Mouse (Mus musculus): ENCODE data around the gene Disp3.

The Disp3 gene

DNA sequence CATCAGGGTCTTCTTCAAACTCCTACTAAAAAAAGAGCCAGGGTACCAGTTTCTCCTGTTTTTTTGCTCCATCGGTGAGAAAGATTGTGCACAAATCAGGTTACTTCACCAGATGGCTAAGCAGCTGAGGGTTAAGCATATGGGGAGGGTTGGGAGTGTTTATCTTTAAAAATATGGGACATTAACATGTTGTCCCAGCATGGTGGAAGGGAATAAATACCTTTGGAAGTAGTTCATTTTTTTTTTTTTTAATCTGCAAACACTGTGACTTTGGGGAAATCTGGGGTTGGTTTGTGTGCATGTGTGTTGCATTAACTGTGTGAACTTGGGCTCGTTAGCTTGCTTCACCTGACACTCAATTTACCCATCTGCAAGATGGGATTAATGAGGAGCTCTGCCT lies 3.3 kb upstream of the Disp3 start:
- DNase-seq (ENCODE audit: low spot score in 2 of 2), result no peak

DNA sequence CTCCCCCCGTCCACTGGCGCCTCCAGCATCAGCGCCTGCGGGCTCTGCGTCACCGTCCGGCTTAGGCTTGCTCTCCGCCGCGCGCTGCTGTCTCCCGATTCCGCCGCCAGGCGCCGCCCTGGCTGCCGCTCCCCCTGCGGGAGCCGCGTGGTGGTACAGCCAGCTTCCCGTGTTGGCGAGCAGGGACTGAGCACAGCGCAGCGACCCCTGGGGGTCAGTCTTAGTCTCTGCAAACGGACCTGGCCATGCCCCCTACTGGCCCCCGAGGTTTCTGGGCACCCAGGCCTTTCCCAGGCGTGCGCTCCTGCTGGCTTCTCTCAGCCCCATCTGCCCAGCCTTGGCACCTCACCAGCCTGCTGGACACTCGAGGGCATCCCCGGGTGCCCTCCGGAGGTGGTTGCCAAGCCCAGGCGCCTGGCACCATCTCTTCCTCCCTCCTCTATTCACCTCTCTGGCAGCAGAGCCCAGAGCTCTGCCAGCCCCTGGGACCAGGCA lies 337 bp upstream of the Disp3 start:
- peak; percentile 56 to 75 for DNase-seq (ENCODE audit: low spot score in 2 of 2)

DNA sequence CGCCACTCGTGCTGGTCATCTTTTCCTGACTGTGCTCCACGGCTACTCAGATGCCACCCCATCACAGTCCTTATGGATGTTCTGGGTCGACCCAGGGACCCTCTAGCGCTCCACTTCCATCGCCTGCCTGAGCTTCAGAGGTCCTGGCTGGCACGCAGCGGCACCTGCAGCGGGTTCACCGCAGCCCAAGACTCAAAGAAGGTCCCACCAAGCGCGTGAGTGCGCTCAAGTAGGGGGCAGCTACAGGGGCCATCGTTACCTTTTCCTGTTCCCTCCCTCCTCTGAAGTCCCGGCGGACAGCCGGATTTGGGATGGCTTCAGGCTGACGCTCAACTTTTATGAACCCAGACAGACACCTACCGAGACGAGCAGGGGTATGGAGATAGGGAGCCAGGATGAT lies 724 bp downstream of the Disp3 start:
- DNase-seq (ENCODE audit: low spot score in 2 of 2), result no peak

DNA sequence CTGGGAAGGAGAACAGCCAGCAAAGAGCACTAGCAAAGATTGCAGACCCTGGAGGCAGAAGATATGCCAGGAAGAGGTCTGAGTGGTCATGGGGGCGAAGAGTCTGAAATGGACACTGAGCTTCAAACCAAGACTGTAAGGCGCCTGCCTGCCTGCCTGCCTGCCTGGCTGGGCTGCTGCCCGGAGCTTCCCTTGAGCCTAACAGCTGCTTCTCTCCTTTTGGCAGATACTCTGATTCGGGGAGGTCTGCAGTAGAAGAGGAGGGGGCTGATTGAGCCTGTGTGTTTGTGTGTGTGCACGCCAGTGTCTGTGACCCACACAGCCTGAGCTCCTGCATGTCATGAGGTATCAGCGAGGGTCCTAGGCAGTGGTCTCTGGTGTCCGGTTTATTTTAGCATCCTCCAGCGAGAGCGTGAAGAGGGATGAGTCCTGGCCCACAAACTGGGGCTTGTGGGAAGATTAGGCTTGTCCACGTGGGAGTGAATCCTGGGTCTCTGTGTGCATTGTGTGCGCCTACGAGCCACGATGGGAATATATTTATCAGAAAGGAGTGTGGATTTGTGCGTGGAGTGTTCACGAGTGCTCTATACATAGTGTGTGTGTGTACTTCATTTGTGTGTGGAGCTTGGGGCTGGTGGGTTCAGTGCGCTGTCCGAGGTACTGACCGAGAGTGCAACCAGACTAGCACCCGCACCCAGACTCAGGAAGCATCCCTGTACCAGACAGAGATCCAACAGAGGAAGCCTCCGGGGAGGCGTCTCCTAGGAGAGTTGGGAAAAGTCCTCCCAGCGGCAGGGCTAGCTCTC lies 1.3 kb downstream of the Disp3 start:
- DNase-seq (ENCODE audit: low spot score in 2 of 2), result peak in 1 of 2 experiments; percentile 67

DNA sequence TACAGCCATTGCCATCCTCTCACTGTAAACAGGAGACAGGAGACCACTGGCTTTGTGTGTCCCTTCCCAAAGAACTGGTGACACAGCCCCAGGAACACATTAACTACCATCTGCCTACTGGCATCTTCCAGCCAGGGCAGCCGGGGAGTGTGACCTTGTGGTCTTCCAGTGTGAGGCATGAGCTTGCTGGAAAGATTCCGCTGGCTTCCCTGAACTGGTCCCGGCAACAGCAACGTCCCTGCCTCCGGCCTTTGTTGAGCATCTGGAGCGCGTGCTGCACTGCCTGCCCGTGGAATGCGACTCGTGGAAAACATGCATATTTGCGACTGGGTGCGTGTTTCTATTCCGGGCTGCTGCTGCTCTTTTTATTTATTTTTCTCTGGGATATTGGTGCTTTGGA lies 3.5 kb downstream of the Disp3 start:
- DNase-seq (ENCODE audit: low spot score in 2 of 2), result no peak

DNA sequence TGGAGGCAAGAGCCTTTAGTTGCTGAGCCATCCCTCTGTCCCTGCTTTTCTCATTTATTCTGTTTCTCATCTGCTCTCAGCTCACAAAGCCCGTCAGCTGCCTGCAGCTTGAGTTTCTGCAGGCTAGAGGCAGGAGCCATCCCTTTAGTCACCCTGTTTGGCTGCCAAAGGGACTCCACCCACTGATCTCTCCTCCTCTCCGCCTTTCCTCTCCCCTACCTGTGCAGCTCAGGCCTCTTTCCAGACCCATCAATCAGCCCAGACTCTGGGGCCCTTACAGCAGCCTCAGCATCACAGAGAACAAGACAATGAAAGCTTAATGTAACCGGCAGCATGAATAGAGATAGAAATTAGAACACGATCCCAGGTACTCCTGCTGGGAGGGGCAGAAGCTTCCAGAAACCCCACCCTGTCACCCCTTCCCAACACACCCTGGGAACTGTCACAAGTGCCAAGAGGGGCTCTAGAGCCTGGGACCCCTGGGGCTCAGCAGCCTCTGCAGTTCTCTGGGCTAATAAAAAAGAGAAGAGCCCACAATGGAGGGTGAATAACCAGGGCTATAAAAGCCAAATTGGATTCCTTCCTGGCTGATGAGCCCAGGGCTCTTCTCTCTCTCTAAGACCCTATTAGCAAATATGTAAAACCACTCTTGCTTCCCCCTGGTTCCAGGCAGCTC lies 10.8 kb downstream of the Disp3 start:
- no peak for DNase-seq (ENCODE audit: low spot score in 2 of 2)

DNA sequence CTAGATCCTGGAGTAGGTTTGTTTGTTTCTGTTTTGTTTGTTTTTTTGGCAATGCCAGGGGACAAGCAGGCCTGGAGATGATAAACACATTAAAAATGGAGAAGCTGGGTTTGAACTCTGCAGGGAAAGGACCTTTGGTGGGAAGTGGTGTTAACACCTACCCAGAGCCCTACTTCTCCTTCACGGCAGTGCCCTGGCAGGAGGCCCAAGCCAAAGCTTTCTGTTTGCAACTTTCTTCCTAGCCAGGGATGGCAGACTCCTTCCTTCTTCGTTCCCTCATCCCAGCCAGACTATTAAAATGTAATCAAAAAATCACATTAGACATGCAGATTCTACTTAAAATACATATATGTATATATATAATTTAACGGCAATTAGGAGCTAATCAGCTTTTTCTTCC lies 13.1 kb downstream of the Disp3 start:
- no peak for DNase-seq (ENCODE audit: low spot score in 2 of 2)

DNA sequence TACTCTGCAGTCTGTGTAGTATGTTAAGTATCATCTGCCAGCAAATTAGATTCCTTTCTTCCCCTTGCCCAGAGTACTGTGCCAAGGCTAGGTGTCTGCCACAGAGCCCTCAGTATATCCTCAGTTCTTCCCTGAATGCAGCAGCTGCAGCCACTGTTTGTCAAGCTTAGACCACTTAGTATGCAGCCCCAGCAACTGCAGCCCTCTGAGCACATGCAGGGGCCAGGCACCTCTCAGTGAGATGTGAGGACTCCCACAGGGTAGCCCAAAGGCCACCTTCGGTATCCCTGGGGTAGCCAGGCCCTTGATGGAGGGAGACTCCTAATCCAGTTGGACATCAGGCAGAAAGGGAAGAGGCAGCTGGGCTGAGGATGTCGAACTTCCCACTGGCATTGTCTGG lies 14.5 kb downstream of the Disp3 start:
- no peak for DNase-seq (ENCODE audit: low spot score in 2 of 2)

DNA sequence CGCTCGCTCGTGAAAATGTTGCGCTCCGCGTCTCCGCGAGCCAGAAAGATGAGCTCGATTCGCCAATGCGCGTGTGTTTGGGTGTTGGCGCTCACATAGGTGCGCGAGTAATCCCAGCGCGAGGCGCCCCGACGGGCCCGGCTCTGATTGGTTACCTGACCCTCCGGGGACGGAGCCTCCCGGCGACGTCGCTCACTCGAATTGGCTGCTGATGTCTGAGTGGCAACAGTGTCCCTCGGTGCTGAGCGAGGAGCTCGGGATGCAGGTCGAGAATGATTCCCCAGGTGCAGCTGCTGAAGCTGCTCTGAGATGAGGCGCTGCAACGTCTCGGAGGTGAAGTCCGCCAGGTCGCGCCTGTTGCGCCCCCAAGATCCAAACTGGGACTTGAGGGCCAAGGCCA lies 16.1 kb downstream of the Disp3 start:
- DNase-seq (ENCODE audit: low spot score in 2 of 2), result no peak

DNA sequence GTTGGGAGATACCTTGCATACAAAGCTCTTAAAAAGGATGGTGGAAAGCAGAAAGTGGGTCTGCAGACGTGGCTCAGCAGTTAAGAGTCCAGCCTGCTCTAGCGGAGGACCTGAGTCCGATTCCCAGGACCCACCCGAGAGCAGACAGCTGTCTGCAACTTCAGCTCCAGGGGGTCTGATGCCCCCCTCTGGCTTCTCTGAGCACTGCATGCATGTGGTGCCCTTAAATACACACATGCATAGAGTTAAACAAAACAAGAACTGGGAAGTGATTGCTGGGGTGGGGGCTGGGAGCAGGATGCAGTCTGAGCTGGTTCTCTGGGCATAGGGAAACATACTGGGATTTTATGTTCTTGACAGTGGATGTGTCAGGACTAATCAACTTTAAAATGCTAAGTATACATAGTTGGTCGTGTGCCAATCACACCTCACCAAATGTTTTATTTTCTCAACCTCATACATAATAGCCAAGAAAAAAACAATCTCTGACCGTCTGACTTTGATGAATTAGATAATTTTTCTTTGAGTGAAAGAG lies 20.7 kb downstream of the Disp3 start:
- DNase-seq (ENCODE audit: low spot score in 2 of 2), result no peak

DNA sequence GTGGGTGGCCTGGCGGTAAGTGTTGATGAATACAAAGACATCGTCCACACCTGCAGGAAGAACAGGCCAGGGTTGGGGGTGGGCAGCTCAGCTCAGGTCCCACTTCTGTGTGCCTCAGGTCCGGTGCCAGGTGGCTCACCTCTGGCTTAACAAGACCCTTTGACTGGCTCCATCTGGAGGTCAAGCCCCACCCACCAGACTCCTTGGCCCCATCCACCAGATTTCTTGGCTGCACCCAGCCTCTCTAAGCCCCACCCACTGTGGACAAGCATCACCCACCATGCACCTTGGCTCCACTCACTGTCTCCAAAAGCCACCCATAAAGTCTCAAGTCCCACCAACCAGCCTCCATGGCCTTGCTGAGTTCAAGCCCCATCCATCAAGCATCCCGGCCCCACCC lies 27.8 kb downstream of the Disp3 start:
- DNase-seq (ENCODE audit: low spot score in 2 of 2), result no peak

DNA sequence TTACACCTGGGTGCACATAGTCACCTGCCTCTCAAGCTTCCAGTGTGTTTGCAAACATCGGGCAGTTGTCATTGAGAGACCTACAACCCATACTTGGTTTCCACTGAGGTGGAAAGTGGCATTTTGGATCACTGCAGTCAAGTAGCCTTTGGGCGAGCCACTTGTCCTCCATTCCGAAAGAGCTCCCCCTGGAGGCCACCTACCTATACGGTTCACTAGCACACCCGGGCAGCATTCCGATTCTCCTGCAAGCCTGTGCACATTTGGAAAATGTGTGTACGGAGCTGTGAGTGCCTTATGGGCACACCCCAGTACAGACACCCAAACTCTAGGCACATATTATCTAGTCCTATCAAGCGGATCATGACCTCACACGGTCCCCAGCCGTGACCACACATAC lies 38.4 kb downstream of the Disp3 start:
- no peak for DNase-seq (ENCODE audit: low spot score in 2 of 2)

DNA sequence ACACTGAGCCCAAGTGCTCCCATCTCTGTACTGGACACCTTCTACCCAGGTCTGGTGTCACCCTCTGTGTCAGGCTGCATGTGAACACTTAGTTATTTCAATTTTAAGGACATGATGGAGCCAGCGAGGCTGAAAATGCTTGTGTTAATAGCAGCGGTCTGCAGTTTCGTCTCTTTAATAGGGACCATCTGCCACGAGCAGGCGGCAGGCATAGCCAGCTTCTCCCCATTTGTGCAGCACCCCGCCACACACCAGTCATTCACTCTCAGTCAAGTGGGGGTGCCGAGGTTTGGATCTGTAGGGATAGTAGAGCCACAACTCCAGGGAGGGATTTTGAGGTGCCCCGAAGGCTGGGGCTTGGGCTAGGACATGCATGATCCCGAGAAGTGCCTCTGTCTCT lies 47.4 kb downstream of the Disp3 start:
- no peak for DNase-seq (ENCODE audit: low spot score in 2 of 2)

DNA sequence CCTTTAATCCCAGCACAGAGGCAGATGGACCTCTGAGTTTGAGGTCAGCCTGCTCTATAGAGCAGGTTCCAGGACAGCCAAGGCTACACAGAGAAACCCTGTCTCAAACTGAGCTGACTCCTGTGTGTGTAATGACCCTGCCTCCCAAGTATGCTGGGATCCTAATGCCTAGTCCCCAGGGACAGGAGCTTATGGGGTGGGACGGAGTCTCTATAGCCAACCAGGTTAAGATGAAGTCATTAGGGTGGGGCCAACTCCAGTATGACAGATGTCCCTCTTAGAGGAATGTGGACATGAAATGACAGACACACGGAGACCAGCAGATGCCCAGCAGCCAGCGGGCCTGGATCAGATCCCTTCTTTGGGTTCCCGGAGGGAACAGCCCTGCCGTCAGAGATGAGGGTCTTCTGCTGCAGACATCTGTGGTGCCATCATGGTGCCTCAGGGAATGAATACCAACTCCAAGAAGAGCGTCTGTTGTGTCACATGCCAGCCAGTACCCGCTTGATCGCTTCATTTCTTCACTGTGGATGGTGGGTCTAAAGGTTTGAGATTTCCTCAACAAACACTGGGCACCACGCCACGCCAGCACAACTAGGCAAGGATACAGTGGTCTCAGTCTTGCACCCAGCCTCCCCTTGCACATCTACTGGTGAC lies 48.2 kb downstream of the Disp3 start:
- no peak for DNase-seq (ENCODE audit: low spot score in 2 of 2)

DNA sequence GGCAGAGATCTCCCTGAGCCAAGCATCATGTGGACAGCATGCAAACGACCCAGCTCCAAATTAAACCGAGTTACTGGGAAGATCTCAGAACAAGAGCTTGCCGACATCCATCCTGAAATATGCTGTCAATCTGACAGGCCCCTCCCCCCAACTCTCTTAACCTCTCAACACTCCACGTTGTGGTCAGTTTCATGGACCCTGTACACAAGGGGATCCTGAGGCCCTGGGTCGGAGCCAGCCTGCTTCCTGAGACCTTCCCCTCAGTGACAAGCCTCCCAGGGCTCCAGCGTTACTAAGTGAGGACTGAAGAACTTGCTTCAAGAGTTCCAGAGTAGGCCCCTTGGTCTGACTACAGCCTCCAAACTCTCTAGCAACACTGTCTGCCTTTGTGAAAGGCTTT lies 48.8 kb downstream of the Disp3 start:
- no peak for DNase-seq (ENCODE audit: low spot score in 2 of 2)

DNA sequence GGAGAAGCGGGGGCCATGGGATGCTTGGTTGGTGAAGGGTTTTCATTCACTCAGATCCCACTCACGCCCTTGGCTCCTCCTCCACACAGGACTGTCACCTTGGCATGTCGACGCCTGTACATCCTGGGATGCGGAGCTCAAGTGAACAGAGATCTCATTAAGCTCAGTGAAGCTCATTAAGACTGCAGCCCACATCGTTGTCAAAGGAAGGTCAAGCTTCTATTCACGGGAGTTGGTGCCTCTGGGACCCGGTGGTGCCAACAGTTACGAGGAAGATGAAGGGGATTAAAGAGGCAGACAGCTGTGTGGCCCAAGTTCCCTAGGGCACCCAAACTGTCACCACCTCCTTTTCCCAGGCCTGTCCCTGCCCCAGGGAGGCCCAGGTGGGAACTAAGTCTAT lies 49.5 kb downstream of the Disp3 start:
- no peak for DNase-seq (ENCODE audit: low spot score in 2 of 2)

DNA sequence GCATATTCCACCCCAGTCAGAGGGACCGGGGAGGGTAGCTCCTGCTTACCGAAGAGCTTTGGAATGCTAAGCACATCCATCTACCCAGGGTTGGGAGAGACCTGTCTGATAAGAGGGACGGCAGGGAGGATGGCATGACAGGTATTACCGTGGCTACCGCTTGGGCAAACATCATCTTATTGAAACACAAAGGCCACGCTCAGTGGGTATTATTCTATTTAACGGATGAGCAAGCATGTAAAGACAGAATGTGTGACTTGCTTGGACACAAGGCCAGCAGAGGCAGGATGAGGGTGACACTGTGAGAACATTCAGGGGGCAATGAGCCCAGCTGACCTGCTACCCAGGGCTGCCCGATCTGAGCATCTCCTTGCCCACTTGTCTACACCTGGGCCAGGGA lies 51.1 kb downstream of the Disp3 start:
- no peak for DNase-seq (ENCODE audit: low spot score in 2 of 2)

DNA sequence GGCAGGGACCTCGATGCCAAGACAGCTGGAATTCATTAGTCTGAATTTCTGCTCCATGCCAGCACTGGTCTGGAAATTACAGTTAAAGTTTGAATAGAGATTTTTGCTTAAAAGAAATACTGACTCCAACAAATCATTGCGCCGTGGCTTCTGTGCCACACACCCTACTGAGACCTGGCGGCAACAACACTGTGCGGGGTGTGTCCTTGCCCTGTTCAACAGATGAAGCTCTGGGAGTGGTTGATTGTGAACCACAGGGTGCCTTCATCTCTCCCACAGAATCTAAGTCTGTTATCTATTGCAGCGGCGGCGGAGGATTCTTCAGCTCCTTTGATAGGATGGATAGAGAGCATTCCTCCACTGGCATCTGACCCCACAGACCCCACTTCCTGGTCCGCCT lies 54.7 kb downstream of the Disp3 start:
- no peak for DNase-seq (ENCODE audit: low spot score in 2 of 2)

DNA sequence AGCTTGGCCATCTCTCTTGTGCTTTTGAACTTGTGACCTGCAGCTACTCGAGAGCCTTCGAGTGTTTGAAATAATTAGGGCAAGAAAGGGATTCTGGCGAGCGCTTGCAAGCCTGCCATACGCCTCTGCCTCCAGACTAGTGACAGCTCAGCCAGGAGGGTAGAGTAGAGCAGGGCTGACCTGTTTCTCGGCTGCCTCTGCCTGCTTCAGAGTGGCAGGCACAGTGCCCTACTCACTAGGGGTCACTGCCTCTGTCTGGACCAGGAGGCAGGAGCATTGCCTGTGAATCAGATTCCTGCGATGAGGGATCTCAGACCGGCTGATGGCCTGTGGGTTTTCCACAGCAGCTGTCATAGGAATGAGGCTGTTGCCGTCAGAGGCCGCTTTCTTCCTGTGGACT lies 55.1 kb downstream of the Disp3 start:
- no peak for DNase-seq (ENCODE audit: low spot score in 2 of 2)

DNA sequence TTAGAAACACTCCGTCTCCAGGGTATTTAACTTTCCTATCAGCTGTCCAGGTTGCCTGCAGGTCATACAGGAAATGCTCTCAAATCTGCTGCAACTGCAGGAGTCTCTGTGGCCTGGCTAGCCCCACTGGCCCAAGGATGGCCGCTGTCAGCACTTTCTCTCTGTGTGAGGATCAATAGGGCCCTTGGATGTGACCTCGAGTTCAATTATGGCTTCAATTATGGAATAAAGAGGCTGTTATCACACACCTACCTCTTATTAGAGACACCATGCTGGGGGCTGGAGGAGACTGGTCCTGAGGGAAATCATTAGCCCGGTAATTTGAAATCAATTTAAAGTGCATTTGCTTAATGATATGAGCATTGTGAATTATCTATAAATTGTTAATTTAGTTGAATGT lies 55.6 kb downstream of the Disp3 start:
- DNase-seq (ENCODE audit: low spot score in 2 of 2), result no peak

DNA sequence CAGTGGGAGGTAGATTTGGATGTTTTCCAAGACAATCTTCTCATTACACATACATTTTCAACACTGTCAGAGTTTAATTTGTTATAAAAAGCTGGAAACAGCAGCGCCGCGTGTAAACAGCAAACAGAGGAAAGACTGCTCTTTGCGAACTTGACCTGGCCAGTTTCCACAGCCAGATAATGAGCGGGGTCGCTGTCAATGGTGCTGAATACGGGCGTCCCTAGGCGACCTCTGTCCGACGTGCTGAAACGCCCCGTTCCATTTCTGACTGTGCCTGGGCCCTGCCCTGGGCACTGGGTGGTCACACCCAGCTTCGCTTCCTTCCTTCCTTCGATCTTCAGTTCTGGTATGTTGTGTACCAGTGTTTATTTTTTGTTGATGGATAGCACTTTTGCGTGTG lies 58.1 kb downstream of the Disp3 start:
- DNase-seq (ENCODE audit: low spot score in 2 of 2), result peak; percentile 43 to 71

DNA sequence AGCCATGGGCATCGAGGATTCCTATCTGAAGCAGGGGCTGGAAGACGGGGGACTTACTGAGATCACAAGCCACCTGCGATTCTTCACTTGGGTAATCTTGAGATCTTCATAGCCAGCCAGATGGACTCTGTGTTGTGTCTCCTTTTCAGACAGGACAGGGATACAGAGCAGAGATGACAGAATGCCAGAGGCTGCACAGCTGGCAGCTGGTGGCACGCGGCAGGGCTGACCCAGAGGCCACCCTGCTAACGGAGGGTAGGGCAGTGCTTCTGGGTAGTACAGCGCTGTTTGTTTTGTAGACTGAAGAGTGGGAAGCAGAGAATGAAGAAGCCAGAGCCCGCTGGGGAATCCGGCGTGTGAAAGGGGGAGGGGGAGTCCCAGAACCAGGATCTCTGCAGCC lies 64.8 kb downstream of the Disp3 start:
- no peak for DNase-seq (ENCODE audit: low spot score in 2 of 2)

DNA sequence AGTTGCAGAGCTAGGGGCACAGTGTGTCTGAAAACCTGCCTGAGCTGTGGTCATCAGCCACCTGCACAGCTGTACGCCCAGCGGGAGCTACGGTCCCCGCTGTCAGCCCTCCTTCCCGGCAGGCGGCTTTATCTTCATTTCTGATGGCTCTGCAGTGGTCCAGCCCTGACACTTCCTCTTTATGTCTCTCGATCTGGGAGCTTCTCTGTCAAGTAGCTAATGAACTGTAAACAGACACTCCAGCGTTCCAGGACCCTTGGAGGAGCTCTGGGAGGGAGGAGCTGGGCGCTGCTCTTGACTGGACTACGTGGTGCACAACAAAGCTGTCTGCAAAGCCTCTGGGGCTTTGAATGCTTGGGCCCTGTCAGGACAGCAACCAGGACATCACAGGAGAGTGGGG lies 67.1 kb downstream of the Disp3 start:
- DNase-seq (ENCODE audit: low spot score in 2 of 2), result no peak

All from urinary bladder, postnatal 4 days (tissue).